Mouse (Mus musculus) stomach, postnatal 0 days (tissue): Measurements from ENCODE around the gene AI481877.

ENCODE experiments used
- CTCF ChIP-seq: IDR thresholded peaks from 2 replicates; pipeline ENCODE4 v1.5.1; 2016; ENCODE audit warnings: antibody characterized with exemption, low read depth, mild to moderate bottlenecking, moderate library complexity
- EP300 ChIP-seq: optimal IDR thresholded peaks from 2 replicates; pipeline ENCODE3; 2016; ENCODE audit warnings: antibody characterized with exemption

- TF ChIP-seq CTCF (no peak), EP300 (no peak)
Measured at GRCm38 (mm10) chr4:59043074-59043473, 95.7 kb downstream of the AI481877 start.
